In the genomic region with DNA sequence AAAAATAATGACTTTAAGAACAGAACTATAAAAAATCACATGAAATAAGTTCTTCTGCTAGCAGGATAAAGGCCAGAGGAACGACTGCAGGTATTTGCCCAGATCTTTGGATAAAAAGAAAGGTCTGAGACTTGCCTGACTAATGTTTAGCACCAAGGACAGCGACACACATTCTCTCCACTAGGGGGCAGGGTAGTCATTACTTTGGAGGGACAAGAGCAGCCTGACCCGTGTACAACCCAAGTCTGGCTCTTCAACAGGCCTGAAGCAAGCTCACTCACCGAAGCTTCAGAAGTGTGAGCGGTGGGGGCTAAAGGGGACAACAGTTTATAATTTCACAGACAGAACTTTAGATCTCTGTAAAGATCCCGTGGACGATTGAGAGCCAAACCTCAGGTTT, we compare ENCODE assay signal across 8 mouse cellular contexts.
A peak's percentile ranks its signal among the peaks of the same experiment; 100 is the strongest.
DNase-seq lines count a peak whose midpoint lies in the region; ATAC-seq and TF ChIP-seq lines count a peak whose summit lies in the region.

No protein-coding gene starts in this region.

- intact Hi-C loops in heart, adult 2 months (cut with DNase I), result loop anchor here (5.0 kb wide), 3 partner anchors 79 to 1784 kb away; no protein-coding TSS in a partner anchor

- peak; percentile 59 for TF ChIP-seq CTCF in E14TG2a.4 (conservative IDR thresholded peaks at IDR 0.05; ENCODE audit: low read length)
- peak; percentile 92 for TF ChIP-seq CTCF in heart, adult 2 months (IDR thresholded peaks at IDR 0.05)
- TF ChIP-seq CTCF in lung, embryonic 14.5 days (IDR thresholded peaks at IDR 0.05; ENCODE audit: low read depth), result peak; percentile 98

- no peak for TF ChIP-seq POLR2A in heart, adult 2 months (IDR thresholded peaks at IDR 0.05; ENCODE audit: insufficient read depth, low read depth, low read length)

- no peak overlapping the region for H3K4me3 ChIP-seq in E14TG2a.4 (replicated peaks; ENCODE audit: low read length)
- no peak overlapping the region for H3K4me3 ChIP-seq in heart, adult 2 months
- no peak overlapping the region for H3K4me3 ChIP-seq in lung, embryonic 14.5 days (ENCODE audit: low read depth, low read length)

- no peak overlapping the region for H3K27ac ChIP-seq in heart, adult 2 months
- H3K27ac ChIP-seq in lung, embryonic 14.5 days (ENCODE audit: low read depth), result no peak overlapping the region

- no peaks in the 10 kb centered on the region for H3K36me3 ChIP-seq in E14TG2a.4 (ENCODE audit: insufficient read depth, low read length)
- H3K36me3 ChIP-seq in heart, adult 2 months (ENCODE audit: control insufficient read depth, insufficient read depth, low read length), result no peaks in the 10 kb centered on the region
- H3K36me3 ChIP-seq in lung, embryonic 14.5 days (ENCODE audit: insufficient read depth), result no peaks in the 10 kb centered on the region

- TF ChIP-seq EP300 in heart, adult 2 months (IDR thresholded peaks at IDR 0.05; ENCODE audit: insufficient read depth, low read depth, low read length), result no peak

- no peaks in the 10 kb centered on the region for H3K9me3 ChIP-seq in E14TG2a.4 (ENCODE audit: low read length)
- H3K9me3 ChIP-seq in lung, embryonic 14.5 days (ENCODE audit: low read depth, low read length), result no peaks in the 10 kb centered on the region

- H3K79me2 ChIP-seq in heart, adult 2 months (replicated peaks; ENCODE audit: control insufficient read depth, insufficient read depth, low read length), result no peaks in the 10 kb centered on the region

- no peaks in the 10 kb centered on the region for H3K4me1 ChIP-seq in E14TG2a.4 (replicated peaks; ENCODE audit: low read depth, low read length)
- H3K4me1 ChIP-seq in heart, adult 2 months (ENCODE audit: control insufficient read depth, insufficient read depth, low read length), result no peaks in the 10 kb centered on the region
- no peaks in the 10 kb centered on the region for H3K4me1 ChIP-seq in lung, embryonic 14.5 days (ENCODE audit: insufficient read depth)

- no peak overlapping the region for H3K4me2 ChIP-seq in lung, embryonic 14.5 days

- H3K27me3 ChIP-seq in E14TG2a.4 (ENCODE audit: insufficient read depth, low read length), result no peaks in the 10 kb centered on the region
- no peaks in the 10 kb centered on the region for H3K27me3 ChIP-seq in heart, adult 2 months (ENCODE audit: control insufficient read depth, insufficient read depth, low read length)
- no peaks in the 10 kb centered on the region for H3K27me3 ChIP-seq in lung, embryonic 14.5 days (ENCODE audit: insufficient read depth, low read length)

- 20% methylated on average over 7 of the region's 7 CpGs for WGBS in heart, adult 2 months
- WGBS in lung, embryonic 14.5 days, result 26% methylated on average over 7 of the region's 7 CpGs

- H3K9ac ChIP-seq in heart, adult 2 months (ENCODE audit: low read depth, low read length), result no peak overlapping the region
- no peak overlapping the region for H3K9ac ChIP-seq in lung, embryonic 14.5 days

- peak; percentile 49; the same call in 1 of the 2 replicates for ATAC-seq in lung, embryonic 14.5 days (ENCODE audit: insufficient read depth)

- DNase-seq in adrenal gland, postnatal 25 days, result peak; percentile 76
- DNase-seq in embryo, embryonic 9.5 days (ENCODE audit: extremely low spot score), result peak; percentile 87
- peak; percentile 52 to 78 for DNase-seq in heart, adult 2 months
- peak; percentile 91 to 93 for DNase-seq in kidney, postnatal 4 days
- DNase-seq in lung, embryonic 14.5 days, result peak; percentile 94
- DNase-seq in retina, postnatal 1 day, result peak; percentile 90
- peak; percentile 78 for DNase-seq in thymus, postnatal 4 days
